Mouse (Mus musculus) embryonic facial prominence, embryonic 11.5 days (tissue): ENCODE results near the gene Nos3. TPM values are rescaled to one million over a fixed set of nuclear protein-coding genes. Genes with fewer than 3 reads are reported as not detected.

Experiments
- ATAC-seq: fragments of 200-750 bp; cut with Nextera tagmentation; replicated peaks from 2 replicates; pipeline ENCODE4 v1.8.0; 2017; ENCODE audit warnings: low read depth; ENCODE audit not compliant: insufficient number of reproducible peaks, low FRiP score, low TSS enrichment
- DNase-seq: peaks from one replicate; pipeline ENCODE4 v3.0.0-alpha.2; 2015; ENCODE audit warnings: low spot score
- H3K27ac ChIP-seq: fragments of 300-500 bp; sonication (generic); replicated peaks from 2 replicates; pipeline ENCODE4 v1.5.1; 2014; ENCODE audit warnings: mild to moderate bottlenecking, low read depth, low read length, control low read depth
- H3K27me3 ChIP-seq: fragments of 300-500 bp; sonication (generic); 2 replicates; pipeline ENCODE4 v1.6.1; 2014; ENCODE audit warnings: mild to moderate bottlenecking, low read length, moderate library complexity, mixed read lengths; ENCODE audit not compliant: control insufficient read depth, insufficient read depth
- H3K36me3 ChIP-seq: fragments of 300-500 bp; sonication (generic); replicated peaks from 2 replicates; pipeline ENCODE4 v1.6.1; 2014; ENCODE audit warnings: low read depth, mild to moderate bottlenecking, low read length, moderate library complexity, mixed read lengths; ENCODE audit not compliant: control insufficient read depth, insufficient read depth
- H3K4me1 ChIP-seq: fragments of 300-500 bp; sonication (generic); 2 replicates; pipeline ENCODE4 v1.6.1; 2014; ENCODE audit warnings: low read length, mixed read lengths; ENCODE audit not compliant: control insufficient read depth, insufficient read depth
- H3K4me2 ChIP-seq: fragments of 300-500 bp; sonication (generic); 2 replicates; pipeline ENCODE4 v1.6.1; 2014; ENCODE audit warnings: low read depth, mild to moderate bottlenecking, control low read depth, low read length, moderate library complexity
- H3K4me3 ChIP-seq: fragments of 300-500 bp; sonication (generic); 2 replicates; pipeline ENCODE4 v1.5.1; 2014; ENCODE audit warnings: low read depth, low read length, control low read depth
- H3K9ac ChIP-seq: fragments of 300-500 bp; sonication (generic); replicated peaks from 2 replicates; pipeline ENCODE4 v1.6.1; 2014; ENCODE audit warnings: mild to moderate bottlenecking, control low read depth, low read length
- H3K9me3 ChIP-seq: fragments of 300-500 bp; sonication (generic); replicated peaks from 2 replicates; pipeline ENCODE4 v1.6.1; 2016; ENCODE audit warnings: mild to moderate bottlenecking, low read length, inconsistent platforms, mixed read lengths; ENCODE audit not compliant: control insufficient read depth
- WGBS: fragments of 180-500 bp; shearing (Covaris S2); extraction: QIAGEN DNeasy Blood & Tissue Kit; methylation state at CpG from one replicate; pipeline ENCODE4 v1.1.7; 2014; 5-methylcytosine and 5-hydroxymethylcytosine counted together
- polyA plus RNA-seq: library from polyadenylated mRNA; unstranded; fragments of >200 nt; fragmentation: Nextera tagmentation; extraction: Ambion mirVana; gene quantifications from 2 replicates; pipeline ENCODE4 v1.2.1, GENCODE M21; 2014

The Nos3 gene
- polyA plus RNA-seq, 1 experiment from 2014 or later: 3.2 TPM

GRCm38 (mm10) chr5:24369767-24370166, 5.2 kb downstream of the Nos3 start:
- Histone ChIP-seq H3K9me3 (no peaks in the 10 kb centered on the region), H3K4me1 (no peaks in the 10 kb centered on the region), H3K27me3 (no peaks in the 10 kb centered on the region), H3K27ac (no peak overlapping the region), H3K4me3 (no peak overlapping the region), H3K9ac (no peak overlapping the region), H3K36me3 (no peaks in the 10 kb centered on the region), H3K4me2 (no peak overlapping the region)
- ATAC-seq: no peak
- 72% methylated on average over 9 of the region's 9 CpGs for WGBS
- DNase-seq: no peak

GRCm38 (mm10) chr5:24373807-24374206, 9.2 kb downstream of the Nos3 start:
- Histone ChIP-seq H3K4me3 (no peak overlapping the region), H3K4me2 (no peak overlapping the region), H3K9me3 (no peaks in the 10 kb centered on the region), H3K4me1 (no peaks in the 10 kb centered on the region), H3K27me3 (no peaks in the 10 kb centered on the region), H3K27ac (no peak overlapping the region), H3K9ac (no peak overlapping the region), H3K36me3 (no peaks in the 10 kb centered on the region)
- DNase-seq (no peak), ATAC-seq (no peak)
- 70% methylated on average over 5 of the region's 5 CpGs for WGBS

GRCm38 (mm10) chr5:24374216-24374615, 9.6 kb downstream of the Nos3 start:
- H3K27me3 ChIP-seq: no peaks in the 10 kb centered on the region
- H3K9ac ChIP-seq: no peak overlapping the region
- ATAC-seq (no peak), DNase-seq (no peak)
- no peaks in the 10 kb centered on the region for H3K4me1 ChIP-seq
- H3K4me2 ChIP-seq: no peak overlapping the region
- no peak overlapping the region for H3K4me3 ChIP-seq
- WGBS: 77% methylated on average over 6 of the region's 6 CpGs
- no peaks in the 10 kb centered on the region for H3K9me3 ChIP-seq
- no peaks in the 10 kb centered on the region for H3K36me3 ChIP-seq
- H3K27ac ChIP-seq: no peak overlapping the region

GRCm38 (mm10) chr5:24374666-24375328, 10.2 kb downstream of the Nos3 start:
- ATAC-seq (no peak), DNase-seq (no peak)
- Histone ChIP-seq H3K4me1 (no peaks in the 10 kb centered on the region), H3K9me3 (no peaks in the 10 kb centered on the region), H3K36me3 (no peaks in the 10 kb centered on the region), H3K27me3 (no peaks in the 10 kb centered on the region), H3K4me3 (no peak overlapping the region), H3K9ac (no peak overlapping the region), H3K27ac (no peak overlapping the region), H3K4me2 (no peak overlapping the region)
- 84% methylated on average over 7 of the region's 7 CpGs for WGBS

- Histone ChIP-seq H3K9ac (no peak overlapping the region), H3K9me3 (no peaks in the 10 kb centered on the region), H3K4me2 (no peak overlapping the region), H3K27ac (no peak overlapping the region), H3K4me3 (no peak overlapping the region), H3K27me3 (no peaks in the 10 kb centered on the region), H3K36me3 (no peaks in the 10 kb centered on the region), H3K4me1 (peaks cover under 1% of the 10 kb centered on the region; the same call in 1 of the 2 replicates)
- no peak for ATAC-seq
- no peak for DNase-seq
- WGBS: 88% methylated on average over 2 of the region's 2 CpGs
Measured at GRCm38 (mm10) chr5:24378700-24379099, 14.1 kb downstream of the Nos3 start.

- Histone ChIP-seq H3K4me1 (peaks cover 2% of the 10 kb centered on the region; the same call in 1 of the 2 replicates), H3K4me3 (no peak overlapping the region), H3K27me3 (no peaks in the 10 kb centered on the region), H3K9ac (no peak overlapping the region), H3K27ac (no peak overlapping the region), H3K9me3 (no peaks in the 10 kb centered on the region), H3K4me2 (no peak overlapping the region), H3K36me3 (no peaks in the 10 kb centered on the region)
- no peak for ATAC-seq
- DNase-seq: no peak
- WGBS: 69% methylated on average over 4 of the region's 4 CpGs
Measured at GRCm38 (mm10) chr5:24379501-24379900, 14.9 kb downstream of the Nos3 start.

GRCm38 (mm10) chr5:24380499-24380898, 15.9 kb downstream of the Nos3 start:
- H3K27ac ChIP-seq: no peak overlapping the region
- 93% methylated on average over 4 of the region's 4 CpGs for WGBS

GRCm38 (mm10) chr5:24381486-24381885, 16.9 kb downstream of the Nos3 start:
- 79% methylated on average over 6 of the region's 6 CpGs for whole genome bisulfite sequencing

More at GRCm38 (mm10) chr5:24380499-24380898, 15.9 kb downstream of the Nos3 start:
- no peak overlapping the region for H3K4me2 ChIP-seq
- no peaks in the 10 kb centered on the region for H3K9me3 ChIP-seq
- H3K4me3 ChIP-seq: no peak overlapping the region
- H3K9ac ChIP-seq: no peak overlapping the region
- no peaks in the 10 kb centered on the region for H3K27me3 ChIP-seq
- DNase-seq (no peak), ATAC-seq (no peak)
- H3K36me3 ChIP-seq: no peaks in the 10 kb centered on the region
- H3K4me1 ChIP-seq: peaks cover 2% of the 10 kb centered on the region; the same call in 1 of the 2 replicates

More at GRCm38 (mm10) chr5:24381486-24381885, 16.9 kb downstream of the Nos3 start:
- no peaks in the 10 kb centered on the region for H3K36me3 ChIP-seq
- H3K4me1 ChIP-seq: peaks cover 2% of the 10 kb centered on the region; the same call in 1 of the 2 replicates
- ATAC-seq (no peak), DNase-seq (no peak)
- H3K4me2 ChIP-seq: no peak overlapping the region
- no peaks in the 10 kb centered on the region for H3K27me3 ChIP-seq
- no peaks in the 10 kb centered on the region for H3K9me3 ChIP-seq
- H3K4me3 ChIP-seq: no peak overlapping the region
- H3K27ac ChIP-seq: no peak overlapping the region
- H3K9ac ChIP-seq: no peak overlapping the region
